Mouse (Mus musculus) MEL (cell line): ENCODE results near the gene Esyt2. TPM values are rescaled to one million over a fixed set of nuclear protein-coding genes. Genes with fewer than 3 reads are reported as not detected.

Experiments
- DNase-seq: peaks from one replicate; pipeline ENCODE4 v3.0.0; 2011; ENCODE audit warnings: low read depth, low spot score
- H3K27ac ChIP-seq: 2 replicates; pipeline ENCODE4 v1.5.1; 2012; ENCODE audit warnings: low read depth, mild to moderate bottlenecking, control low read depth, low read length, moderate library complexity; ENCODE audit not compliant: control insufficient read depth
- H3K27me3 ChIP-seq, 2 experiments: fragments of 150-350 bp in 1 of 2; sonication (generic) in 1 of 2; 2 replicates each; pipeline ENCODE4 v1.6.1; 2012; ENCODE audit warnings: low read length in 2 of 2, mild to moderate bottlenecking in 2 of 2, improper control_type of control experiment in 1 of 2, moderate library complexity in 1 of 2; ENCODE audit not compliant: insufficient read depth in 2 of 2, control insufficient read depth in 1 of 2
- H3K36me3 ChIP-seq, 2 experiments: 2 replicates each; pipeline ENCODE4 v1.6.1; 2012 to 2014; ENCODE audit warnings: low read length in 2 of 2, improper control_type of control experiment in 1 of 2, inconsistent platforms in 1 of 2, mild to moderate bottlenecking in 1 of 2; ENCODE audit not compliant: insufficient read depth in 2 of 2, control insufficient read depth in 1 of 2
- H3K4me1 ChIP-seq, 2 experiments: fragments of 150-350 bp in 1 of 2; sonication (generic) in 1 of 2; 2 replicates each; pipeline ENCODE4 v1.6.1; 2012; ENCODE audit warnings: low read length in 2 of 2, improper control_type of control experiment in 1 of 2, mild to moderate bottlenecking in 1 of 2; ENCODE audit not compliant: insufficient read depth in 2 of 2, control insufficient read depth in 1 of 2
- H3K4me3 ChIP-seq, 2 experiments: fragments of 150-350 bp in 1 of 2; sonication (generic) in 1 of 2; 2 replicates each; pipeline ENCODE4 v1.5.1; 2012; ENCODE audit warnings: low read depth in 2 of 2, low read length in 2 of 2, mild to moderate bottlenecking in 2 of 2, moderate library complexity in 2 of 2, control low read depth in 1 of 2, improper control_type of control experiment in 1 of 2; ENCODE audit not compliant: control insufficient read depth in 1 of 2, insufficient read depth in 1 of 2
- H3K79me2 ChIP-seq: 2 replicates; pipeline ENCODE4 v1.6.1; 2012; ENCODE audit warnings: mild to moderate bottlenecking, low read length, moderate library complexity; ENCODE audit not compliant: control insufficient read depth, poor library complexity, insufficient read depth
- H3K9ac ChIP-seq: 2 replicates; pipeline ENCODE4 v1.6.1; 2012; ENCODE audit warnings: low read depth, mild to moderate bottlenecking, control low read depth, low read length, moderate library complexity; ENCODE audit not compliant: control insufficient read depth, poor library complexity, severe bottlenecking
- H3K9me3 ChIP-seq: fragments of 150-350 bp; sonication (generic); replicated peaks from 2 replicates; pipeline ENCODE4 v1.6.1; 2012; ENCODE audit warnings: mild to moderate bottlenecking, low read length, improper control_type of control experiment, moderate library complexity; ENCODE audit not compliant: insufficient read depth
- BHLHE40 ChIP-seq: IDR thresholded peaks from 2 replicates; pipeline ENCODE4 v1.6.1; 2012; ENCODE audit warnings: low read depth, mild to moderate bottlenecking, inconsistent platforms, low read length, improper control_type of control experiment, borderline replicate concordance
- GATA1 ChIP-seq: IDR thresholded peaks from 2 replicates; pipeline ENCODE4 v1.6.1; 2011; ENCODE audit warnings: low read depth, low read length, improper control_type of control experiment
- KAT2A ChIP-seq: conservative IDR thresholded peaks from 2 replicates; pipeline ENCODE4 v1.6.1; 2012; ENCODE audit warnings: low read depth, low read length, improper control_type of control experiment, inconsistent platforms
- MAFK ChIP-seq: IDR thresholded peaks from 2 replicates; pipeline ENCODE4 v1.6.1; 2011; ENCODE audit warnings: low read depth, mild to moderate bottlenecking, low read length, improper control_type of control experiment, borderline replicate concordance
- POLR2A ChIP-seq, 2 experiments: IDR thresholded peaks; 2 replicates each; pipeline ENCODE4 v1.6.1; 2011 to 2012; ENCODE audit warnings: low read length in 2 of 2, mild to moderate bottlenecking in 2 of 2, control low read depth in 1 of 2, improper control_type of control experiment in 1 of 2, low read depth in 1 of 2, moderate library complexity in 1 of 2; ENCODE audit not compliant: control insufficient read depth in 1 of 2, insufficient read depth in 1 of 2, poor library complexity in 1 of 2
- POLR2AphosphoS5 ChIP-seq: IDR thresholded peaks from 2 replicates; pipeline ENCODE4 v1.6.1; 2012; ENCODE audit warnings: low read depth, borderline replicate concordance, mild to moderate bottlenecking, inconsistent platforms, low read length, moderate library complexity, mixed read lengths
- TAL1 ChIP-seq: IDR thresholded peaks from 2 replicates; pipeline ENCODE4 v1.6.1; 2012; ENCODE audit warnings: mild to moderate bottlenecking, inconsistent platforms, low read length, moderate library complexity, mixed read lengths
- ZKSCAN1 ChIP-seq: IDR thresholded peaks from 2 replicates; pipeline ENCODE4 v1.6.1; 2012; ENCODE audit warnings: low read depth, mild to moderate bottlenecking, inconsistent platforms, low read length, improper control_type of control experiment, moderate library complexity
- polyA plus RNA-seq, 2 experiments: library from polyadenylated mRNA; stranded (reverse) in 1 of 2; unstranded in 1 of 2; fragments of >175 nt in 1 of 2; fragments of >200 nt in 1 of 2; gene quantifications; 2 replicates each; pipeline versions ENCODE4 v1.2.1 to v1.2.4; 2012; ENCODE audit warnings: low replicate concordance in 2 of 2, low read depth in 1 of 2; ENCODE audit not compliant: insufficient read length in 2 of 2, insufficient read depth in 1 of 2, missing spikeins in 1 of 2
- total RNA-seq: library from RNA; depleted of rRNA; stranded (reverse); fragments of 300-350 nt; gene quantifications from 2 replicates; pipeline ENCODE4 v1.2.3, GENCODE M21; 2012

Esyt2 gene
- total and polyA plus RNA-seq, 3 experiments: 45.3 to 77.7 (median 47.5) TPM

DNA sequence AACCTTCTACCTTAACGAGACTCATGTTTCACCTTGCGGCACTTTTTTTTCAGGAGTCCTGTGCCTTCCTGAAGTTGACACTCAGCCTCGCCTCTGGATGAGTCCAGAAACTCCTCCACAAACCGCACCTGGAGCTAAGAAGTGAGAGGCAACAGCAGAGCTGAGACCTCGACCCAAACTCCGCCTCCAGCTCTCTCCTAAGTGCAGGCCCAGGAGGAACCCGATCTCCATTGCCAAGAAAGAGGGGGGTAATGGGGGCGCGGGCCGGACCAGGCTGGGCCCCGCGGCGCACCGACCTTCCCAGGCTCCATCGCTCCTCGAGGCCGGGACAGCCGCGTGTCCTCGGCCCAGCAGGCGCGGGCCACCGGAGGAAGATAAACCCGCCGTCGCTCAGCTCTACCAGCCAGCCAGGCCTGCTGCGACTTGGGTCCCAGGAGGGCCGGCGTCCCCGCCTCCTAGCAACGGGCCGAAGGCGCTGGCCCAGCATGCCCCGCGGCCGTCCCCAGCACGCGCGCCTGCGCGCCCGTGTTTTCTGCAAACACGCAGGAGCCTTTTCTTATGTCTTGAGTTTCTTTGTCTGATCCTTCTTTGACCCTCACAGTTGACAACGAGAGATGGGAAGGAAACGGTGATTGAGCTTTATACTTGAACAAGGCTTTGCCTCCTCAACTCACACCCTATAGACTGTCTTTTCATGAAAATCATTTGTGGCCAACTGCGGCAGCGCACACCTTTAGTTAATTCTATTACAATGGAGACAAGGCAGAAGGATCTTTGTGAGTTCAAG, 18.2 kb upstream of the Esyt2 start, which contains the start of gene Wdr60:
Wdr60 (minus strand) TSS at position 468 of the 787 bp plus-strand sequence.
- peak within 1 kb of the TSS; percentile 74 to 86 for H3K4me3 ChIP-seq
- no peaks in the 10 kb centered on the region for H3K9me3 ChIP-seq
- TF ChIP-seq GATA1 (no peak), POLR2A (IDR thresholded peaks at IDR 0.05; ENCODE audit: control insufficient read depth in 1 of 2, insufficient read depth in 1 of 2, low read depth in 1 of 2, low read length in 2 of 2, poor library complexity in 1 of 2) (peak in 1 of 2 experiments; percentile 88; a peak in 2 of 4 replicates), MAFK (no peak)
- TF ChIP-seq, all 39 proteins: peak for 1
- peak; percentile 99 for DNase-seq
- no peaks in the 10 kb centered on the region for H3K27me3 ChIP-seq
- peaks cover 15% of the 10 kb centered on the region for H3K79me2 ChIP-seq
- H3K36me3 ChIP-seq: peaks cover 0 to 40% of the 10 kb centered on the region in 2 experiments; a peak in 2 of 4 replicates
- peak within 1 kb of the TSS; percentile 80 for H3K9ac ChIP-seq
- H3K27ac ChIP-seq: peak within 1 kb of the TSS; percentile 83
- H3K4me1 ChIP-seq: peaks cover 26 to 29% of the 10 kb centered on the region in 2 experiments

DNA sequence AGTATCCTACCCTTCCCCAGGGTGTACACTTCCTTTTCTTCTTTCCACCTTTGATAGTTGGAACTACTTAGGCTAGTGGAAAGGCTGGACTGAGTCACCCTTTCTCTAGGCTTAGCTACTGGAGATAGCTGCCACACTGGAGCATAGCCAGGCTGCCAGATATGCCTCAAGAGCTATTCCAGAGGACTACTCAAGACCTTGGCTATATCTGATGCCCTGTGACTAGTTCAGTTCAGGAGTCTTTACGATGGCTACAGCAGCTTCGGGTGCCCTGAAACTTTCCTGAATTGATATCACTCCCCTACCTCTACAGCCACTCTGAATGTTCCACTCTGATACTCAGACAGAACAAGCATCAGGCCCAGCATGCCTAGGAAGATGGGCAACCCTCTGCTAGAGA, 16.2 kb upstream of the Esyt2 start:
- peak overlapping the region; percentile 21 to 22 for H3K4me3 ChIP-seq
- peaks cover 27 to 33% of the 10 kb centered on the region in 2 experiments for H3K4me1 ChIP-seq
- H3K27ac ChIP-seq: peak overlapping the region; percentile 94
- peak; percentile 96 for DNase-seq
- H3K79me2 ChIP-seq: peaks cover 6% of the 10 kb centered on the region
- no peaks in the 10 kb centered on the region for H3K27me3 ChIP-seq
- no peaks in the 10 kb centered on the region for H3K9me3 ChIP-seq
- no peak for TF ChIP-seq KAT2A
- 0 out of 2 replicates have a peak, but pooled peaks have one; percentile 8 for TF ChIP-seq POLR2AphosphoS5
- TF ChIP-seq BHLHE40: no peak
- TF ChIP-seq, all 39 proteins: peak for 1
- peaks cover 0 to 46% of the 10 kb centered on the region in 2 experiments; a peak in 2 of 4 replicates for H3K36me3 ChIP-seq
- H3K9ac ChIP-seq: peak overlapping the region; percentile 57

DNA sequence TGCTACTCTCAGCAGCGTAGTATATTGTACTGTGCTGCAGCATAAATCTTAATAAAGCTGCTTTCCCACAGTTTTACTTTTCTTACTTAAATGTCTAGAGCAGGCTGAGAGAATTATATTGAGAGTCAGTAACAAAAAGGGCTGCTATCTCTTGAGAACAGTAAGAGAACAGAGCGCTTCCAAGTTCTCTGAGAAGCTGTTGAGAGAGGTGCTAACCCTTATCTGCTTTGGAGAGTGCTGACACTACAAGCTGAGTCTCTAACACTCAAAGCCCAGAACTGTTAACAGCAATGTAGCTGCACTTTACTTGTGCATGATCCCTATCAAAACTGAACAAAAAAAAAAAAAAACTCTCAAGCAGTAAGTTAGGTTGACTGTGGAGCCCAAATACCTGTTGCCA, 15.7 kb upstream of the Esyt2 start:
- peaks cover 6% of the 10 kb centered on the region for H3K79me2 ChIP-seq
- H3K36me3 ChIP-seq: peaks cover 0 to 49% of the 10 kb centered on the region in 2 experiments; a peak in 2 of 4 replicates
- peak overlapping the region; percentile 21 to 22 for H3K4me3 ChIP-seq
- H3K9ac ChIP-seq: peak overlapping the region; percentile 57
- 0 out of 2 replicates have a peak, but pooled peaks have one; percentile 4 for TF ChIP-seq POLR2AphosphoS5
- TF ChIP-seq TAL1: peak; percentile 83
- TF ChIP-seq ZKSCAN1: no peak
- H3K9me3 ChIP-seq: no peaks in the 10 kb centered on the region
- H3K4me1 ChIP-seq: peaks cover 28 to 36% of the 10 kb centered on the region in 2 experiments
- peak overlapping the region; percentile 94 for H3K27ac ChIP-seq
- peak; percentile 96 for DNase-seq
- H3K27me3 ChIP-seq: no peaks in the 10 kb centered on the region
